Mouse (Mus musculus) CH12.LX (cell line): Measurements from ENCODE around the gene Foxa3.

Experiments
- CHD2 ChIP-seq: IDR thresholded peaks from 2 replicates; pipeline ENCODE4 v1.6.1; 2011; ENCODE audit warnings: low read length, improper control_type of control experiment
- CTCF ChIP-seq, 2 experiments: IDR thresholded peaks in 1 of 2; conservative IDR thresholded peaks in 1 of 2; 2 replicates each; pipeline ENCODE4 v1.5.1; 2011 to 2012; ENCODE audit warnings: low read depth in 2 of 2, low read length in 2 of 2, improper control_type of control experiment in 1 of 2, inconsistent platforms in 1 of 2, mild to moderate bottlenecking in 1 of 2, moderate library complexity in 1 of 2
- MAX ChIP-seq: IDR thresholded peaks from 2 replicates; pipeline ENCODE4 v1.6.1; 2011; ENCODE audit warnings: low read length, improper control_type of control experiment
- TCF12 ChIP-seq: IDR thresholded peaks from 2 replicates; pipeline ENCODE4 v1.6.1; 2014; ENCODE audit warnings: low read depth, mild to moderate bottlenecking, inconsistent platforms, low read length, improper control_type of control experiment

DNA sequence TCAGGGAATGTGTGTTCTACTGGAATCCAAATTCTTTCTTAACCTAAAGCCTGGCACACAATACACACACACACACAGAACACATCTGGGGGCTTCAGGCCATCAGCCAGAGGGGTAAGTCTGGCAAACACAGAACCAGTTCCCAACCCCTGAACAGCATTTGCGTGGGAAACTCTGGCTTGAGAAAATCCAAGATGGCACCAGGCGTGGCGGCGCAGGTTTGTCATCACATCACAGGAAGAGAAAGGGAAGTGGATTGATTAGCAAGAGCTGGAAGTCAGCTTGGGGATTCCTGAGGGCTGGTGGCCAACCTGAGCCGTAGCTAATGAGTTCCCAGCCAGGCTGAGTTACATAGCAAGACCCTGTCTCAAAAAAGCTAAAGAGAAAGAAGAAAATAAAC is 58.0 kb downstream of the Foxa3 start:
- TF ChIP-seq CTCF (conservative IDR thresholded peaks at IDR 0.05 in 1 of 2, IDR thresholded peaks at IDR 0.05 in 1 of 2; ENCODE audit: low read depth in 2 of 2, low read length in 2 of 2) (no peak), TCF12 (no peak), CHD2 (no peak), MAX (no peak)
